Mouse (Mus musculus): ENCODE measurements at regions not wholly inside any gene's neighbourhood (a gene's known extent, or its start where the extent isn't known, plus 50 kb on each side); places are given as distances from the start of the nearest gene placed in this dataset.

- no peak for TF ChIP-seq CTCF (IDR thresholded peaks at IDR 0.05)
- Histone ChIP-seq H3K27ac (no peak overlapping the region), H3K4me3 (no peak overlapping the region)
- intact Hi-C loops (cut with DNase I) = no loop called here
- no peak for DNase-seq
Observed at GRCm38 (mm10) chr15:63255736-63256135, 589.2 kb downstream of the Gsdmc2 start.

DNA sequence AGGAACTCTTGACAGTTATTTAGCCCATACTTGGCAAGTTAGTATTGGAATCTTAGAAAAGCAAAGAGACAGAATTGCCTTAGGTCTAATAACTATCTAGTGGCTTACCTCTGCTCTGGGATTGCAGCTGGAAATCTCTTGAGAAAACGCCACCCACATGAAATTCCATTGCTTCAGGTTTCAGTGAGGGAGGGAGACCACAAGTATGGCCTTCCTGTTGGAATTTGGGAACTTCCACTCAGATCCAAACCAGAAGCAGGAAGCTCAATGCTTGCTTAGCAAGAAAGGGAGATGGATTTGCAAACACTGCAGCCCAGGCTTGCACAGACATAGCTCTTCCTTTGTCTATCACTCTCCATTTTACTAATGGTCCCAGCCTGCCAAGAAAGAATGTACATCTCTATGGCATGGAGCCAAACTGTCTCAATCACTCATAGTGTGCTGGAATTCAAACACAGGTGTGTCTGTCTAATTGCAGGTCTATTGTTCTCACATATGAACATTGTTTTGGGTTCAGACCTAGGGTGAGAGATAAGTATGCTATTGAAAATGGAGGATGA lies 592.1 kb downstream of the Gsdmc2 start:
- H3K4me3 ChIP-seq = no peak overlapping the region
- no peak overlapping the region for H3K27ac ChIP-seq
- TF ChIP-seq CTCF (IDR thresholded peaks at IDR 0.05) = no peak
- DNase-seq = no peak
- intact Hi-C loops (cut with DNase I) = no loop called here

DNA sequence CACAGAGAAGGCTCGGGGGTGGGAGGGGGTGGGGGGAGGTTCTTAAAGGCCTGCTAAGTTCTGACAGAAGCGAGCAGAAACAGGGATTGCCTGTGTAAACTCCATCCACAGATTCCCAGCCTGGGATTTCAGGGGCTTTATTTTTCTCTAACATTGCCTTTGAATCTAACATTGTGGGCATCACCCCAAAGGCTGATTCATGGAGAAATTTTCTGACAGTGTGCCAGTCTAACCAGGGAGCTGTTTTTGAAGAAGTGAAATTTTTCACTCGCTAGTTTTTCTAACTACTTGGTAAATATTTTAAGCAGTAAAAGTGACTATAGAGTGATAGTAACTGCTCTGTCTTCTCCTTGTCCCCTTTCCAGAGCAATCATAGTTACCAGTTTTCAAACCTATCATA lies 606.4 kb downstream of the Gsdmc2 start:
- DNase-seq = no peak

DNA sequence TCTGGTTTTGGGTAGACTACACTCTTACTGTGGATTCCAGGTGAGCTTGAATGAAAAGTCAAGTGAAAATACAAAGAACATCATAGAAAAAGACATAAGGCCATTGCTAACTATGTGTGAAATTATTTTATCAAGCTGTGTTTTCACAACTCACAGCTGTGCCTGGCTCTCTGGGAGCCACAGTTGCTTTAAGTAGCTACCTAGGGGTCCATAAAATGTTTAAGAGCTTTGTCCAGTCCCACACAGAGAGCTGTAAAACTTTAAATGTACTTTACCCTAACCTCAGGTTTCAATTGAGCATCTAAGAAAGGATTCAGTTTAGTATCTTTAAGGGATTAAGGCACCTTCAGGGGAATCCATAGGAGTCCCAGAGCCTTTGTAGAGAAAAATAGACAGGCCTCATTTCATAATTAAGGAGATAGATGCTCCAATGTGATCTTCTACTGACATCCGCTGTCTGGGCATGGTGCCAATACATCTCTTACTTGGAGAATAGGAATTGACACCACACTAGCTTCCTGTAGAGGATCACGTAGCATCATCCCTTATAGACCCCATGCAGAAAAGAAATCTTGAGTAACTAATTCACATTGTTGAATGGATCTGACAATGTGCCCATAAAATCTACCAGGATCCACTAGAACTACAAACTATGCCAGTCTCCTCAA lies 626.5 kb downstream of the Gsdmc2 start:
- TF ChIP-seq CTCF (IDR thresholded peaks at IDR 0.05) = no peak

More for the DNA sequence above, 606.4 kb downstream of the Gsdmc2 start:
- intact Hi-C loops (cut with DNase I) = no loop called here
- TF ChIP-seq CTCF (IDR thresholded peaks at IDR 0.05) = no peak
- H3K27ac ChIP-seq = no peak overlapping the region
- H3K4me3 ChIP-seq = no peak overlapping the region

DNA sequence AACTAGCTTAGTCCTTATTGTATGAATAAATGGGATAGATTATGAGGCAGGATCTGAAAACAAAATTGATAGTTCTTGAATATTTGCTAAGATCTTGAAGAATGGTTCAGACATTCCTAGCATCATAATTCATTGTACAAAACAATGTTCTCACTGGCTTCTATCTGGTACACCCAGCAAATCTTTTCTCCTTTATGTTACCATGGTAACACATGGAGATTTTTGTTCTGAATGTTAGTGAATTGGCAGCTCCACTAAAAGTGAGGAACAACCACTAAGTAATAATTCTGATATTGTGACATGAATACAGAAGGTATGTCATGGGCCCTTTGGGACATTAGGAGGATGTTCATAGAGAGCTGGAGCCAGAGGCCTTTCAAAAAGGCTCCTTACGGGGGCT lies 639.8 kb downstream of the Gsdmc2 start:
- no peak for TF ChIP-seq CTCF (IDR thresholded peaks at IDR 0.05)
- no peak overlapping the region for H3K4me3 ChIP-seq
- DNase-seq = no peak
- intact Hi-C loops (cut with DNase I) = no loop called here
- no peak overlapping the region for H3K27ac ChIP-seq

More for the DNA sequence above, 626.5 kb downstream of the Gsdmc2 start:
- intact Hi-C loops (cut with DNase I) = no loop called here
- no peak overlapping the region for H3K4me3 ChIP-seq
- H3K27ac ChIP-seq = no peak overlapping the region
- no peak for DNase-seq

DNA sequence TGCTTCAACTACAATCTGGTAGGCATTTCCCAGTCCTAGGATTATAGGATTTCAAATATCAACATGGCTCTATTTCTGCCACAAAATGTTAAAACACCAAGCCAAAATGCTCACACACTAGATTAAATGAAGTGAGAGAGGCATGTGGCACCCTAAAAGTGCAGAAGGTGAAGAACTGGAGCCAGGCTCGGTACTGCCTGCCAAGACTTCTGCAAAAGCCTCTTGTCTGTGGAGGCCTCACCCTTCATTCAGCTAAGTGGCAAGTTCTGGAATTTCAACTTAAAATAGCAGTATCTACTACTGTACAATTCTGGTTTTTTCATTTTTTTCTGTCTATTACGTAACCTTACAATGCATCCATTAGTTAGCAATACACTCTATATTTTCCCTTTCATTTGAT lies 649.9 kb downstream of the Gsdmc2 start:
- intact Hi-C loops (cut with DNase I) = no loop called here
- H3K4me3 ChIP-seq = no peak overlapping the region
- no peak for TF ChIP-seq CTCF (IDR thresholded peaks at IDR 0.05)
- no peak overlapping the region for H3K27ac ChIP-seq
- DNase-seq = no peak

DNA sequence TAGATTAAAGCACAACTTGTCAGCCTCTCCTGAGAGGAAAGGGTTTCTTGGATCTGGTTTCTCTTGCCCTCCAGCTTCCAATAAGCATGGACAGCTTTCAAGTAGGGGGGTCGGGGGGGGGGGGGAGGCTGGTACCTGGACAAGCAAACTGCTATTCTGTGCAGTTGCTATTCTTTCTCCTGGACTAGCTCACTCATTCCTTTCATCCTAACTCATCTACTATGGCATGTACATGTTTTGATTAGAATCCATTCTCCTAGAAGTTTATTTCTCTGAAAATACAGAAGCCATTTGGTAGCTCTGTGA lies 650.5 kb downstream of the Gsdmc2 start:
- no peak for TF ChIP-seq CTCF (IDR thresholded peaks at IDR 0.05)
- no peak overlapping the region for H3K27ac ChIP-seq
- H3K4me3 ChIP-seq = no peak overlapping the region
- intact Hi-C loops (cut with DNase I) = no loop called here
- no peak for DNase-seq

GRCm38 (mm10) chr15:63193617-63194491 lies 651.1 kb downstream of the Gsdmc2 start:
- Histone ChIP-seq H3K27ac (no peak overlapping the region), H3K4me3 (no peak overlapping the region)
- no peak for DNase-seq
- TF ChIP-seq CTCF (IDR thresholded peaks at IDR 0.05) = no peak
- intact Hi-C loops (cut with DNase I) = no loop called here

DNA sequence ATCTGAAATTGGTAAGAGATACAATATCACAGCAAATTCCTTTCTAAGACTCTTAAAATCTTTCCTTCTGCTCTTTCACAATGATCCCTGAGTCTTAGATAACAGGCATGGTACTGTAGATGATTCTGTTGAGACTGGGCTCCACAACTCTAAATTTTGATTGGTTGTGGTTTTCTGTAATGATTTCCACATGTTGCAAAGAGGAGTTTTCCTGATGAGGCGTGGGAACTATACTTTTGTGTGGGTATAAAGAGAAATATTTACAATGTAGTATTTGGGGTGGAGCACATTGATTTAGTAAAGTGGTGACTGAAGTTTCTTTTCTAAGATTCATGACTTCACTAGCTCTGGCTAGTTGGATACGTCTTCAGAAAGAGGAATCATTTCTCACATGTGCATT lies 653.2 kb downstream of the Gsdmc2 start:
- no peak overlapping the region for H3K4me3 ChIP-seq
- DNase-seq = no peak
- TF ChIP-seq CTCF (IDR thresholded peaks at IDR 0.05) = no peak
- intact Hi-C loops (cut with DNase I) = no loop called here
- no peak overlapping the region for H3K27ac ChIP-seq

DNA sequence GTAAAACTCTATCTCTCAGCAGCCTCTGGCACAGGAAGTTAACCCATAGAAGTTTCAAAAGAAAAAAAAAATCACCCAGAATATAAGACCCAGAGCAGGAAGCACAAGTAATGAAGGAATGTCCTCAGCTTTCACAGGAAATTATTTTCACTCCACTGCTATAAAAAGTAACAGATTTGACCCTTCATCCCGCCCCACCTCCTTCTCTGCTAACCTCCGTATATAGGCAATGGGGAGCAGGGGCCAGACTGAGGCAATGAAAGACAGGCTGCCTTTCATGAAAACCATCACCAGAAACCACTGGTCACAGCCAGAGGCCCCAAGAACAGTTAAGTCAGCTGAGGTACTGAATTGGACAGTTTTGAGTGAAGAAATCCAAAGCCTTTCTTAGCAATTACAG lies 654.9 kb downstream of the Gsdmc2 start:
- Histone ChIP-seq H3K27ac (no peak overlapping the region), H3K4me3 (no peak overlapping the region)
- DNase-seq = no peak
- intact Hi-C loops (cut with DNase I) = no loop called here
- TF ChIP-seq CTCF (IDR thresholded peaks at IDR 0.05) = no peak

DNA sequence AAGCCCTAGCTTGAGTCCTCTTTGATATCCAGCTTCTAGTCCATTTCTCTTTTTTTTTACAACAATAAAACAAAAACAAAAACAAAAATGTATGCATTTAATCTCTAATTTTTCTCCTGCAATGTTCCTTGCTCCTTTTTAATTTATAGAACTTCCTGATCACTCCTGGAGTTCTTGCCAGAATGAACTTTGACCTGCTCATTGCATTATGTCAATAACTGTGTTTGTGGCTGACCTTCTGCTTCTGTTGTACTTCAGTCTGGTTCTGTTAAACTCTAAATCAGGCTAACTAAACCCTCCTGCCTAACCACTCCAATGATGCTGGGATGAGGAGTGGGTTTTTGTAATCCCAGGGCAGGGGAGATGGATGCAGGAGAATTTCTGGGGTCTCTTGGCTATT lies 674.0 kb downstream of the Gsdmc2 start:
- H3K4me3 ChIP-seq = no peak overlapping the region
- no peak overlapping the region for H3K27ac ChIP-seq
- DNase-seq = no peak
- intact Hi-C loops (cut with DNase I) = no loop called here
- no peak for TF ChIP-seq CTCF (IDR thresholded peaks at IDR 0.05)

DNA sequence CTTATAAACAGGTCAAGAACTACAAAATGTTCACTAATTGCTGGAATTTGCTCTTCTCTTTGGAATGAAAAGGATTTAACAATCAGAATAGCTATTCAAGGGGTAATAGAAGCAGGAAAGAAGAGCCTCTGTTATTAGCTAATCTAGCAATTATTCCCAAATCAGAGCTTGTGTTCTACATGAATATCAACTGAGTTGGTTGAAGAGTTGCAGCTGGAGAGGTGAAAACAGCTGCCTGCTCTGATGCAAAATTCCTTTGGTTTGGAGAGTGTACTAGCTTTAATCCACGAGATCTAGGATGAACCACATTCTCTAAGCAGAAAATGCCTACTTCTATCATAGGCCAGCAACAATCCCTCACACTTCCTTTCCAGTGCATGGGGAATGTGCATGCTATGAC lies 674.8 kb downstream of the Gsdmc2 start:
- intact Hi-C loops (cut with DNase I) = no loop called here
- no peak for DNase-seq
- Histone ChIP-seq H3K4me3 (no peak overlapping the region), H3K27ac (no peak overlapping the region)
- no peak for TF ChIP-seq CTCF (IDR thresholded peaks at IDR 0.05)

- TF ChIP-seq CTCF (IDR thresholded peaks at IDR 0.05) = no peak
Observed at GRCm38 (mm10) chr15:63166411-63166810, 678.6 kb downstream of the Gsdmc2 start.

More at GRCm38 (mm10) chr15:63166411-63166810, 678.6 kb downstream of the Gsdmc2 start:
- Histone ChIP-seq H3K4me3 (no peak overlapping the region), H3K27ac (no peak overlapping the region)
- DNase-seq = no peak
- intact Hi-C loops (cut with DNase I) = no loop called here
